Mouse (Mus musculus) neural tube, embryonic 15.5 days (tissue): ENCODE measurements around the gene H2al1i. TPM values are rescaled to one million over a fixed set of nuclear protein-coding genes. Genes with fewer than 3 reads are reported as not detected.
"Not testable (repeated sequence)": the region's sequence is repeated elsewhere in the genome, so short reads cannot be mapped to it uniquely, and the experiment has no call there.

Experiments
- ATAC-seq: fragments of 200-750 bp; cut with Nextera tagmentation; 2 replicates; pipeline ENCODE4 v1.8.0; 2017; ENCODE audit warnings: mild to moderate bottlenecking, moderate TSS enrichment, moderate library complexity; ENCODE audit not compliant: low FRiP score
- H3K27ac ChIP-seq: fragments of 300-500 bp; sonication (generic); replicated peaks from 2 replicates; pipeline ENCODE4 v1.5.1; 2015; ENCODE audit warnings: mild to moderate bottlenecking, inconsistent platforms
- H3K27me3 ChIP-seq: fragments of 300-500 bp; sonication (generic); replicated peaks from 2 replicates; pipeline ENCODE4 v1.6.1; 2015; ENCODE audit warnings: inconsistent platforms
- H3K36me3 ChIP-seq: fragments of 300-500 bp; sonication (generic); 2 replicates; pipeline ENCODE4 v1.6.1; 2015; ENCODE audit warnings: inconsistent platforms
- H3K4me1 ChIP-seq: fragments of 300-500 bp; sonication (generic); 2 replicates; pipeline ENCODE4 v1.6.1; 2015; ENCODE audit warnings: inconsistent platforms
- H3K4me2 ChIP-seq: fragments of 300-500 bp; sonication (generic); 2 replicates; pipeline ENCODE4 v1.6.1; 2015; ENCODE audit warnings: inconsistent platforms, mild to moderate bottlenecking, moderate library complexity
- H3K4me3 ChIP-seq: fragments of 300-500 bp; sonication (generic); replicated peaks from 2 replicates; pipeline ENCODE4 v1.5.1; 2015; ENCODE audit warnings: mild to moderate bottlenecking, inconsistent platforms
- H3K9ac ChIP-seq: fragments of 300-500 bp; sonication (generic); replicated peaks from 2 replicates; pipeline ENCODE4 v1.6.1; 2015; ENCODE audit warnings: mild to moderate bottlenecking, inconsistent platforms
- H3K9me3 ChIP-seq: fragments of 300-500 bp; sonication (generic); replicated peaks from 2 replicates; pipeline ENCODE4 v1.6.1; 2016; ENCODE audit warnings: inconsistent platforms
- WGBS: fragments of 180-500 bp; shearing (Covaris S2); methylation state at CpG from one replicate; pipeline ENCODE4 v1.1.7; 2015; ENCODE audit warnings: mixed read lengths; 5-methylcytosine and 5-hydroxymethylcytosine counted together
- polyA plus RNA-seq: library from polyadenylated mRNA; unstranded; fragments of >200 nt; fragmentation: Nextera tagmentation; extraction: Ambion mirVana; gene quantifications from 2 replicates; pipeline ENCODE4 v1.2.1, GENCODE M21; 2015

Gene H2al1i
- not detected in 2 replicates for polyA plus RNA-seq

DNA sequence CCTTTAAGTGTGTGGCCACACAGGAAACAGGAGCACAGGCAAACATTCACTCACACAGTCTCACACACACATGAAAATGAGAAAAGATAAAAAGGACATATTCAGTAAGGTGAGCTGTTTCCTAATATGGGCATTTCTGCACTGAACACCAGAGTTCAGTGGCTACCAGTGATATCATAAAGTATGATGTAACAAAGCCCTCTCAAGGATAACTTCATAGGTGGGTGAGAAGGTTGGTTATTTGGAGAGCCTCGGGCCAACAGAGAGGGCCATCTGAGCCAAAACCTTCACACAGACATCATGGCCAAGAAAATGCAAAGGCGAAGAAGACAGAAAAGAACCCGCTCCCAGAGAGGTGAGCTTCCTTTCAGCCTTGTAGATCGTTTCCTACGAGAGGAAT, at the start of gene H2al1i:
TSS of gene H2al1i (plus strand) at position 301 of the 400 bp plus-strand sequence.
- WGBS = 86% methylated on average over 2 of the region's 5 CpGs
- not testable (repeated sequence) for ATAC-seq, H3K36me3 ChIP-seq, H3K4me3 ChIP-seq, H3K4me2 ChIP-seq, H3K27ac ChIP-seq, H3K9ac ChIP-seq, H3K4me1 ChIP-seq, H3K27me3 ChIP-seq, H3K9me3 ChIP-seq

DNA sequence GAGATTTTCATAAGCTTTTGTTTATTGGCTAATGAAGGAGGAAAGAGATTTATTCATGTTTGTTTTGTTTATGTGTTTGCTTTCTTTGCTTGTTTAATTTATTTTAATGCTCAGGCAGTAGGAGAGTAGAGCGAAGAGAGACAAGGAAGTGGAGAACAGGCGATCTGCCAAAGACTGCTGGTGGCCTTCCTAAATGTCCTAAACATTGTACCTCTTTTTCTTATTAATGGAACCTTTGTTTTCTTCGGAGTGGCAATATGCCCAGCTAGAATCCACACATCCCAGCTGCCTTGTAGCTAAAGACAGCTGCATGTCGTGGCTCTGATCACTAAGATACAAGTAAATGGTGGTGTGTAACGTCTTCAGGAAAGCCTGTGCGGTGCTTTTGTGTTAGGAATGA, 47.4 kb upstream of the H2al1i start:
- no peaks in the 10 kb centered on the region for H3K36me3 ChIP-seq
- 71% methylated on average over 6 of the region's 6 CpGs for WGBS
- H3K9ac ChIP-seq = no peak overlapping the region
- H3K4me1 ChIP-seq = no peaks in the 10 kb centered on the region
- no peaks in the 10 kb centered on the region; the same call in 1 of the 2 replicates for H3K27me3 ChIP-seq
- H3K27ac ChIP-seq = no peak overlapping the region
- no peak overlapping the region for H3K4me3 ChIP-seq
- H3K4me2 ChIP-seq = no peak overlapping the region
- ATAC-seq = no peak
- H3K9me3 ChIP-seq = no peaks in the 10 kb centered on the region

DNA sequence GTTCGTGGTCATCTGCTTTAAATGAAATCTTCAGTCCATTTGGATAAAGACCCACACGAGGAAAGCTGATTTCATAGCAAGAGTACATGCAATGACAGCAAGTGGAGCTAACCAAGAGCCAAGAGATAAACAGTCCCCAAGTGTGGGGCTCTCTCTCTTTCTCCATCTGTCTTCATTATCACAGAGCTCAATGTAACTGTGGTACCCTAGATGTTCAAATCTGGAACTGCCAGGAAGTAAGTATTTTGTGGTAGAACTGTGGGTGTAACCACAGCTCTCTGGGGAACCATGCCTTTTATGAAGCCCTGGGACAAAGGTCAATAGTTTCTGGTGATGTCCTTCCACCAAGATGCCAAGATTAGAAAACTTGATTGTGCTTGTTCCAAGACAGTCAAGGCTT, 43.7 kb upstream of the H2al1i start:
- Histone ChIP-seq H3K9me3 (no peaks in the 10 kb centered on the region), H3K27ac (no peak overlapping the region), H3K36me3 (no peaks in the 10 kb centered on the region), H3K27me3 (no peaks in the 10 kb centered on the region; the same call in 1 of the 2 replicates), H3K4me1 (no peaks in the 10 kb centered on the region), H3K9ac (no peak overlapping the region), H3K4me2 (no peak overlapping the region), H3K4me3 (no peak overlapping the region)
- no peak for ATAC-seq
- 69% methylated on average over 2 of the region's 2 CpGs for WGBS

DNA sequence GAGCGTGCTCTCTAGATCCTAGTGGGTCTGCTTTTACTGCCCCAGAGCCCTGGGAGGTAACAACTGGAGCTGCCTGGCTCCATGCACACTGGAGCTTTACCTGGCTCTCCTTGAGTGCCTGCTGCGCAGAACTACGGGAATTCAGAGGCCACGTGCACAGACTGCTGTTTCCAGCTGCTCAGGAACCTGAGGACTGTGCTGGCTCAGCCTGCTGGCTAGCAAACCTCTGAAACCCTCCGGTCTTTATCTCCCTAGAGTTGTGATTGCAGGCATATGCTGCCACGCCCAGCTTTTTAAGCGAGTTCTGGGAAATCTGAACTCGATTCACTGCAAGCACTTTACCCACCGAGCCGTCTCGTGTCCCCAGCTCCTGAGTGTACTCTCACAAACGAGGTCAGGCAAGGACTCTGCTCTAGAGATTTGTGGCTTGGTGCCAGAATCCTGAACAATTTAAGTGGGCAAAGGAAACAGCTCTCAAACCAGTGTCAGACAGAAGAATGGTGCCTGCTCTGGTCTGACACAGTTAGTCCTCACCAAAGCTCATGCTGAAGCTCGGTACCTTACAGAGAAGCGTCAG, 36.1 kb upstream of the H2al1i start:
- Histone ChIP-seq H3K36me3 (no peaks in the 10 kb centered on the region), H3K27me3 (no peaks in the 10 kb centered on the region), H3K4me1 (no peaks in the 10 kb centered on the region), H3K4me2 (no peak overlapping the region), H3K27ac (no peak overlapping the region), H3K9me3 (no peaks in the 10 kb centered on the region), H3K9ac (no peak overlapping the region), H3K4me3 (no peak overlapping the region)
- no peak for ATAC-seq
- WGBS = 78% methylated on average over 14 of the region's 14 CpGs

DNA sequence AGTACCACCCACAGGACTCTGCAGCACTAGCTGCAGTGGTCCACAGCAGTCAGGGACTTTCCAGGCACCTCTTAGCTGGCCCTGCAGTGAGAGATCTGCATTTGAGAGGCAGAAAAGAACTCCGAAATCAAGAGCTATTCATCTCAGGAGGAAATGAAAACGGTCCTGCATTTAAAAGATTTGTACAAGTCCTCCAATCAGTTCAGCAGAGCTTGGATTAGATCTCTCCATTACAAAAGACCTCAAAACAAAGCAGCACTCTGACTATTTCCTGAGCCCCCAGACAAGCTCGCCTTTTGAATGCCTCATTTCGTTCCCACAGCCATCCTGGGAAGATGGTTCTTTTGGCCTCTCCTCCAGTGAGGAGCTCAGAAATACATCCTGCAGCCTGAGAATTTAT, 35.2 kb upstream of the H2al1i start:
- 61% methylated on average over 4 of the region's 4 CpGs for WGBS
- no peak overlapping the region for H3K4me3 ChIP-seq
- no peak overlapping the region for H3K27ac ChIP-seq
- no peaks in the 10 kb centered on the region for H3K27me3 ChIP-seq
- H3K4me1 ChIP-seq = no peaks in the 10 kb centered on the region
- no peak for ATAC-seq
- no peaks in the 10 kb centered on the region for H3K36me3 ChIP-seq
- no peak overlapping the region for H3K9ac ChIP-seq
- H3K9me3 ChIP-seq = no peaks in the 10 kb centered on the region
- no peak overlapping the region for H3K4me2 ChIP-seq

DNA sequence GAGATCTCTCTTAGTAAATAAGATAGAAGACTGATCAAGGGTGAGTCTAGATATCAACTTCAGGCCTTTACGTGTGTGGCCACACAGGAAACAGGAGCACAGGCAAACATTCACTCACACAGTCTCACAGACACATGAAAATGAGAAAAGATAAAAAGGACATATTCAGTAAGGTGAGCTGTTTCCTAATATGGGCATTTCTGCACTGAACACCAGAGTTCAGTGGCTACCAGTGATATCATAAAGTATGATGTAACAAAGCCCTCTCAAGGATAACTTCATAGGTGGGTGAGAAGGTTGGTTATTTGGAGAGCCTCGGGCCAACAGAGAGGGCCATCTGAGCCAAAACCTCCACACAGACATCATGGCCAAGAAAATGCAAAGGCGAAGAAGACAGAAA, 25.5 kb upstream of the H2al1i start, which contains the start of gene H2al1a:
TSS of gene H2al1a (plus strand) at position 301 of the 400 bp plus-strand sequence.
- not testable (repeated sequence) for H3K4me2 ChIP-seq, ATAC-seq, H3K9ac ChIP-seq, H3K36me3 ChIP-seq, H3K4me1 ChIP-seq, H3K9me3 ChIP-seq, H3K27me3 ChIP-seq, H3K4me3 ChIP-seq, H3K27ac ChIP-seq
- no CpG with 5 or more reads among the region's 3 CpGs for WGBS

DNA sequence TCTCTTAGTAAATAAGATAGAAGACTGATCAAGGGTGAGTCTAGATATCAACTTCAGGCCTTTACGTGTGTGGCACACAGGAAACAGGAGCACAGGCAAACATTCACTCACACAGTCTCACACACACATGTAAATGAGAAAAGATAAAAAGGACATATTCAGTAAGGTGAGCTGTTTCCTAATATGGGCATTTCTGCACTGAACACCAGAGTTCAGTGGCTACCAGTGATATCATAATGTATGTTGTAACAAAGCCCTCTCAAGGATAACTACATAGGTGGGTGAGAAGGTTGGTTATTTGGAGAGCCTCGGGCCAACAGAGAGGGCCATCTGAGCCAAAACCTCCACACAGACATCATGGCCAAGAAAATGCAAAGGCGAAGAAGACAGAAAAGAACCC, 22.3 kb upstream of the H2al1i start, which contains the start of gene H2al1b:
TSS of gene H2al1b (plus strand) at position 301 of the 400 bp plus-strand sequence.
- not testable (repeated sequence) for H3K4me3 ChIP-seq, H3K36me3 ChIP-seq, ATAC-seq, H3K4me1 ChIP-seq, H3K27me3 ChIP-seq, H3K9ac ChIP-seq, H3K9me3 ChIP-seq, H3K27ac ChIP-seq, H3K4me2 ChIP-seq
- 96% methylated on average over 1 of the region's 3 CpGs for WGBS

DNA sequence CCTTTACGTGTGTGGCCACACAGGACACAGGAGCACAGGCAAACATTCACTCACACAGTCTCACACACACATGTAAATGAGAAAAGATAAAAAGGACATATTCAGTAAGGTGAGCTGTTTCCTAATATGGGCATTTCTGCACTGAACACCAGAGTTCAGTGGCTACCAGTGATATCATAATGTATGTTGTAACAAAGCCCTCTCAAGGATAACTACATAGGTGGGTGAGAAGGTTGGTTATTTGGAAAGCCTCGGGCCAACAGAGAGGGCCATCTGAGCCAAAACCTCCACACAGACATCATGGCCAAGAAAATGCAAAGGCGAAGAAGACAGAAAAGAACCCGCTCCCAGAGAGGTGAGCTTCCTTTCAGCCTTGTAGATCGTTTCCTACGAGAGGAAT, 19.1 kb upstream of the H2al1i start, which contains the start of gene H2al1c:
TSS of gene H2al1c (plus strand) at position 301 of the 400 bp plus-strand sequence.
- not testable (repeated sequence) for H3K9ac ChIP-seq, H3K9me3 ChIP-seq, H3K27ac ChIP-seq, H3K36me3 ChIP-seq, H3K4me1 ChIP-seq, ATAC-seq, H3K4me3 ChIP-seq, H3K27me3 ChIP-seq, H3K4me2 ChIP-seq
- 80% methylated on average over 1 of the region's 6 CpGs for WGBS

DNA sequence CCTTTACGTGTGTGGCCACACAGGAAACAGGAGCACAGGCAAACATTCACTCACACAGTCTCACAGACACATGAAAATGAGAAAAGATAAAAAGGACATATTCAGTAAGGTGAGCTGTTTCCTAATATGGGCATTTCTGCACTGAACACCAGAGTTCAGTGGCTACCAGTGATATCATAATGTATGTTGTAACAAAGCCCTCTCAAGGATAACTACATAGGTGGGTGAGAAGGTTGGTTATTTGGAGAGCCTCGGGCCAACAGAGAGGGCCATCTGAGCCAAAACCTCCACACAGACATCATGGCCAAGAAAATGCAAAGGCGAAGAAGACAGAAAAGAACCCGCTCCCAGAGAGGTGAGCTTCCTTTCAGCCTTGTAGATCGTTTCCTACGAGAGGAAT, 15.9 kb upstream of the H2al1i start, which contains the start of gene H2al1d:
TSS of gene H2al1d (plus strand) at position 301 of the 400 bp plus-strand sequence.
- not testable (repeated sequence) for H3K4me1 ChIP-seq, H3K9ac ChIP-seq, H3K36me3 ChIP-seq, H3K4me2 ChIP-seq, ATAC-seq, H3K27ac ChIP-seq, H3K9me3 ChIP-seq, H3K27me3 ChIP-seq, H3K4me3 ChIP-seq
- no CpG with 5 or more reads among the region's 6 CpGs for WGBS

DNA sequence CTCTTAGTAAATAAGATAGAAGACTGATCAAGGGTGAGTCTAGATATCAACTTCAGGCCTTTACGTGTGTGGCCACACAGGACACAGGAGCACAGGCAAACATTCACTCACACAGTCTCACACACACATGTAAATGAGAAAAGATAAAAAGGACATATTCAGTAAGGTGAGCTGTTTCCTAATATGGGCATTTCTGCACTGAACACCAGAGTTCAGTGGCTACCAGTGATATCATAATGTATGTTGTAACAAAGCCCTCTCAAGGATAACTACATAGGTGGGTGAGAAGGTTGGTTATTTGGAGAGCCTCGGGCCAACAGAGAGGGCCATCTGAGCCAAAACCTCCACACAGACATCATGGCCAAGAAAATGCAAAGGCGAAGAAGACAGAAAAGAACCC, 12.8 kb upstream of the H2al1i start, which contains the start of gene H2al1e:
TSS of gene H2al1e (plus strand) at position 301 of the 400 bp plus-strand sequence.
- H3K4me2 ChIP-seq, H3K4me1 ChIP-seq, H3K36me3 ChIP-seq, H3K9ac ChIP-seq, H3K4me3 ChIP-seq, H3K9me3 ChIP-seq, H3K27me3 ChIP-seq, H3K27ac ChIP-seq, ATAC-seq: not testable (repeated sequence)
- no CpG with 5 or more reads among the region's 3 CpGs for WGBS

DNA sequence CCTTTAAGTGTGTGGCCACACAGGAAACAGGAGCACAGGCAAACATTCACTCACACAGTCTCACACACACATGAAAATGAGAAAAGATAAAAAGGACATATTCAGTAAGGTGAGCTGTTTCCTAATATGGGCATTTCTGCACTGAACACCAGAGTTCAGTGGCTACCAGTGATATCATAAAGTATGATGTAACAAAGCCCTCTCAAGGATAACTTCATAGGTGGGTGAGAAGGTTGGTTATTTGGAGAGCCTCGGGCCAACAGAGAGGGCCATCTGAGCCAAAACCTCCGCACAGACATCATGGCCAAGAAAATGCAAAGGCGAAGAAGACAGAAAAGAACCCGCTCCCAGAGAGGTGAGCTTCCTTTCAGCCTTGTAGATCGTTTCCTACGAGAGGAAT, 9.6 kb upstream of the H2al1i start, which contains the start of gene H2al1f:
TSS of gene H2al1f (plus strand) at position 301 of the 400 bp plus-strand sequence.
- not testable (repeated sequence) for H3K27ac ChIP-seq, H3K4me3 ChIP-seq, H3K4me2 ChIP-seq, ATAC-seq, H3K27me3 ChIP-seq, H3K36me3 ChIP-seq, H3K9ac ChIP-seq, H3K4me1 ChIP-seq, H3K9me3 ChIP-seq
- WGBS = no CpG with 5 or more reads among the region's 6 CpGs

DNA sequence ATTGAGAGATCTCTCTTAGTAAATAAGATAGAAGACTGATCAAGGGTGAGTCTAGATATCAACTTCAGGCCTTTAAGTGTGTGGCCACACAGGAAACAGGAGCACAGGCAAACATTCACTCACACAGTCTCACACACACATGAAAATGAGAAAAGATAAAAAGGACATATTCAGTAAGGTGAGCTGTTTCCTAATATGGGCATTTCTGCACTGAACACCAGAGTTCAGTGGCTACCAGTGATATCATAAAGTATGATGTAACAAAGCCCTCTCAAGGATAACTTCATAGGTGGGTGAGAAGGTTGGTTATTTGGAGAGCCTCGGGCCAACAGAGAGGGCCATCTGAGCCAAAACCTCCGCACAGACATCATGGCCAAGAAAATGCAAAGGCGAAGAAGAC, 6.5 kb upstream of the H2al1i start, which contains the start of gene H2al1g:
TSS of gene H2al1g (plus strand) at position 301 of the 400 bp plus-strand sequence.
- H3K4me1 ChIP-seq, H3K9me3 ChIP-seq, H3K36me3 ChIP-seq, H3K9ac ChIP-seq, H3K27ac ChIP-seq, H3K4me3 ChIP-seq, H3K27me3 ChIP-seq, ATAC-seq, H3K4me2 ChIP-seq: not testable (repeated sequence)
- WGBS = no CpG with 5 or more reads among the region's 3 CpGs
